Mouse (Mus musculus) hindbrain, embryonic 13.5 days (tissue): ENCODE data around the gene Ier3. TPM values are rescaled to one million over a fixed set of nuclear protein-coding genes. Genes with fewer than 3 reads are reported as not detected.

ENCODE experiments used
- microRNA-seq: library from miRNA; unstranded; fragments of <30 nt; microRNA quantifications from one replicate; pipeline ENCODE4, GENCODE M21; 2016
- polyA plus RNA-seq: library from polyadenylated mRNA; unstranded; fragments of >200 nt; fragmentation: Nextera tagmentation; extraction: Ambion mirVana; gene quantifications from 2 replicates; pipeline ENCODE4 v1.2.1, GENCODE M21; 2015

Ier3 gene
- polyA plus RNA-seq, 1 experiment from 2014 or later: 8.2 TPM

Small RNAs within 50 kb of the gene (microRNA-seq; reads per million reads assigned to microRNA genes)
- gene Gm28033: 1.4 reads per million

Other genes starting within 250 kb of the Ier3 start
- not detected in 2 replicates for gene Sfta2, start 220.1 kb upstream of the Ier3 start, polyA plus RNA-seq
- gene Gm9573, start 195.0 kb upstream of the Ier3 start, polyA plus RNA-seq: not detected in 2 replicates
- gene Mucl3, start 178.0 kb upstream of the Ier3 start, polyA plus RNA-seq: 0.14 TPM in 1 of 2 replicates, not detected in the other
- 11.8 and 14.0 TPM in 2 replicates for gene Vars2, start 154.1 kb upstream of the Ier3 start, polyA plus RNA-seq
- 27.6 and 29.2 TPM in 2 replicates for gene Gtf2h4, start 147.9 kb upstream of the Ier3 start, polyA plus RNA-seq
- gene Ddr1, start 117.1 kb upstream of the Ier3 start, polyA plus RNA-seq: 128 and 140 TPM in 2 replicates
- gene Flot1, start 1.5 kb downstream of the Ier3 start, polyA plus RNA-seq: 75.2 and 78.8 TPM in 2 replicates
- 1,714 and 1,822 TPM in 2 replicates for gene Tubb5, start 16.6 kb downstream of the Ier3 start, polyA plus RNA-seq
- gene Mdc1, start 19.8 kb downstream of the Ier3 start, polyA plus RNA-seq: 11.0 and 11.3 TPM in 2 replicates
- 26.4 and 26.9 TPM in 2 replicates for gene Nrm, start 39.6 kb downstream of the Ier3 start, polyA plus RNA-seq
- gene Ppp1r18, start 43.9 kb downstream of the Ier3 start, polyA plus RNA-seq: 26.9 and 30.5 TPM in 2 replicates
- 28.6 and 35.3 TPM in 2 replicates for gene Dhx16, start 58.1 kb downstream of the Ier3 start, polyA plus RNA-seq
- 45.8 and 48.7 TPM in 2 replicates for gene 2310061I04Rik, start 75.7 kb downstream of the Ier3 start, polyA plus RNA-seq
- gene Atat1, start 88.4 kb downstream of the Ier3 start, polyA plus RNA-seq: 434 and 438 TPM in 2 replicates
- gene Mrps18b, start 94.7 kb downstream of the Ier3 start, polyA plus RNA-seq: 46.8 and 54.7 TPM in 2 replicates
- 46.0 and 47.2 TPM in 2 replicates for gene Ppp1r10, start 94.8 kb downstream of the Ier3 start, polyA plus RNA-seq
- gene Abcf1, start 148.1 kb downstream of the Ier3 start, polyA plus RNA-seq: 96.6 and 103 TPM in 2 replicates
- 53.6 and 53.7 TPM in 2 replicates for gene Gnl1, start 158.2 kb downstream of the Ier3 start, polyA plus RNA-seq
- gene Prr3, start 158.6 kb downstream of the Ier3 start, polyA plus RNA-seq: 72.8 and 73.5 TPM in 2 replicates
- 8.8 and 9.5 TPM in 2 replicates for gene H2-T24, start 198.9 kb downstream of the Ier3 start, polyA plus RNA-seq
- gene H2-T23, start 211.2 kb downstream of the Ier3 start, polyA plus RNA-seq: 3.2 and 3.3 TPM in 2 replicates
- 6.7 and 7.0 TPM in 2 replicates for gene H2-T22, start 221.1 kb downstream of the Ier3 start, polyA plus RNA-seq
- gene Gm6034, start 221.3 kb downstream of the Ier3 start, polyA plus RNA-seq: not detected in 2 replicates
- gene Gm11127, start 236.7 kb downstream of the Ier3 start, polyA plus RNA-seq: not detected in 2 replicates